Mouse (Mus musculus): ENCODE data around the gene 4931417E11Rik.
A peak's percentile ranks its signal among the peaks of the same experiment; 100 is the strongest.

4931417E11Rik gene

DNA sequence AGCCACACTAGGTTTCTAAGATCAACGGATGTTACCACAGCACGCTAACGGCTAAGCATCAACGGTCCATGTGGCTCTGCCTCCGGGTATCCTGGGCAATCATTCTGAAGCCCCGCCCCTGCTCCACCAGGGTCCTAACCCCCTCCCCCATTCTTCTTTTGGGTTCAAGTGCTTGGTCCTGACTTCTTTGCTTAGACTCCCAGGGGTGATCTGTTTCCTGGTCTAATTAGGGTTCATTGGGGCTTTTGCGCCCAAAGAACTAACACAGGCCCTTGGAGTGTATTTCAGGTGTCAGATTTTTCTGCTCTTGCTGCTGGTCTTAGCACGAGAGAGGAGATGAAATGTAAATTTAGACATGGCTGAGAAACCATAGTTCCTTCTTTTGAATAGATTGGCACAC, at the start of gene 4931417E11Rik:
TSS of gene 4931417E11Rik (minus strand) at position 101 of the 400 bp plus-strand sequence.
- DNase-seq (ENCODE audit: low read depth, low spot score): no peak

DNA sequence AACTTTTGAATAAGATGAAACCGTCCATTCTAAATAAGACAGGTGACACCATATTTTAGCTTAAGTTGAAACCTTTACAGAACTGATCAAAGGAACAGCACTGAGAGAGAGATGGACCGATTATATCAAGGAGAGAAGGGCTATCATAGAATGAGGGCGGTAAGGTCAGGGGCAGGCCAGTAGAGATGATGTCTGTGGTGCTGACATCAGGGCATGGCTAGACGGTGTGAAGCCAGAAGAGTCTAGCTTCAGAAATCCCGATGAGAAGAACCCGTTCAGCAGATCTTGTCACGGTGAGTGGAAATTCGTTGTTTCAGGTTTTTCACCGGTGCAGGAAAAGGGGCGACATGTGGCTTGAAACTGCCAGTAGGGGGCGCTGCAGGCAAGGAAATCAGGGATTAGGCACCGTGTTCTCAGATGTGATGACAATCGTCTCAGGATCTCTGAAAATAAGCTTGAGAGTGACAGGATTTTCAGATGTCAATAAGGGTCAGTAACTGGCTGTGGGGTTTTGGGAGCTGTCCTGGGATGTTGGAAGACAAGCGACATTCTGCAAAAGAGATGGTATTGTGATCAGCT, 48.4 kb upstream of the 4931417E11Rik start:
- peak; percentile 74 for DNase-seq (ENCODE audit: low read depth, low spot score)

DNA sequence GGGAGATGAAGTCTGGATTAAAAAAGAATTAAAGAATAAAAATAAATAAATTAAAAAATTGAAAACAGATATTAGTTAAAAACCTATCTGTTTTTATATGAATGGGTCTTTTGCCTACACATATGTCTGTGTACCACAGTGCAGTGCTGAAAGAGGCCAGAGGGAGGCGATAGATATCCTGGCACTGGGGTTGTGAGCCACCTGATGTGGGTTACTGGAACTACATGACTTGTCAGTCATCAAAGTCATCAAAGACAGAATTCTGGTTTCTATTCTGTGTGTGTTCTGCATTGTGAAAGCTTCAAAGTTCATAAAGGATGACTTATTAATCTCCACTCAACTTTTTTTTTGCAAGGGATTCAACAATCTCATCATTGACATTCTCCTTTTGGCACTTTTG, 43.4 kb upstream of the 4931417E11Rik start:
- peak; percentile 67 for DNase-seq (ENCODE audit: low read depth, low spot score)

- DNase-seq (ENCODE audit: low read depth, low spot score): no peak
These were observed 30.2 kb upstream of the 4931417E11Rik start for GRCm38 (mm10) chr6:73499631-73500030.

- DNase-seq (ENCODE audit: low read depth, low spot score): no peak
These were observed 27.9 kb upstream of the 4931417E11Rik start for GRCm38 (mm10) chr6:73497321-73497720.

GRCm38 (mm10) chr6:73490524-73490923, 21.1 kb upstream of the 4931417E11Rik start:
- no peak for DNase-seq (ENCODE audit: low read depth, low spot score)

GRCm38 (mm10) chr6:73485616-73486015, 16.1 kb upstream of the 4931417E11Rik start:
- peak; percentile 55 for DNase-seq (ENCODE audit: low read depth, low spot score)

DNA sequence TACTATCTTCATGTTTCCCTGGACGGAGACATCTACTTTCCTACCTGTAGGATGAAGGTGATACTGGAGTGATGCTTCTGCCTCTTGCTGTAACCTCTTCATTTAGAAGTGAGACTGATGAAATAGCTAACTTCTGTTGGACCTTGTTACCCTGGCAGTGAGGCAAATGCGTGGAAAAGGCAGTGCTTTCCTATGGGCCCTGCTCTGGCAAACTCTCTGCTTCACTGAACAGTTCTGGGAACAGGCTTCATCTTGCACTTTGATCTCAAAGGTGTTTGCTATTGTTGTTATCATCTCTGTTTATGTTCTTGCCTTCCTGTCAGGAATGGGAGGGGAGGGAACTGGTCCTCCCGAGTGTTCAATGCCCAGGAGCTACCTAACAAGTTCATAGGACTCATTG, 3.4 kb downstream of the 4931417E11Rik start:
- DNase-seq (ENCODE audit: low read depth, low spot score): no peak

- DNase-seq (ENCODE audit: low read depth, low spot score): no peak
These were observed 6.9 kb downstream of the 4931417E11Rik start for GRCm38 (mm10) chr6:73462543-73462942.

DNA sequence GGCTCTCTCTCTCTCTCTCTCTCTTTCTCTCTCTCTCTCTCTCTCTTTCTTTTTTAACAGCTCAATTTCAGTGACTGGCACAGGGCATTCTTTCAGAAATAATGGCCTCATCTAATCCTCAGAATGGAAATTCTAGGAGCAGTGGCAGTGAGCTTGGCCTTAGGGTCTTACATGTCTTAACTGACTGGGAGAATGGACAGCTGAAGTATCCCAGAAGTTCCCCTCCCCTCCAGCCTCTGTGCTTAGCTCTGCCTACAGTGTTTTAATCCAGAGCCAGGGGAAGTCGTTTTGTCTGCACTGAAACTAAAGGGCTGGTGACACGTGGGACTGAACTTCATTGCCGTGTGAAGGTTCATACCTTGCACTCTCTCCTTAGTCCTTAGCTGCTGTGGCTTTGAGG, 35.6 kb downstream of the 4931417E11Rik start:
- DNase-seq (ENCODE audit: low read depth, low spot score): no peak

DNA sequence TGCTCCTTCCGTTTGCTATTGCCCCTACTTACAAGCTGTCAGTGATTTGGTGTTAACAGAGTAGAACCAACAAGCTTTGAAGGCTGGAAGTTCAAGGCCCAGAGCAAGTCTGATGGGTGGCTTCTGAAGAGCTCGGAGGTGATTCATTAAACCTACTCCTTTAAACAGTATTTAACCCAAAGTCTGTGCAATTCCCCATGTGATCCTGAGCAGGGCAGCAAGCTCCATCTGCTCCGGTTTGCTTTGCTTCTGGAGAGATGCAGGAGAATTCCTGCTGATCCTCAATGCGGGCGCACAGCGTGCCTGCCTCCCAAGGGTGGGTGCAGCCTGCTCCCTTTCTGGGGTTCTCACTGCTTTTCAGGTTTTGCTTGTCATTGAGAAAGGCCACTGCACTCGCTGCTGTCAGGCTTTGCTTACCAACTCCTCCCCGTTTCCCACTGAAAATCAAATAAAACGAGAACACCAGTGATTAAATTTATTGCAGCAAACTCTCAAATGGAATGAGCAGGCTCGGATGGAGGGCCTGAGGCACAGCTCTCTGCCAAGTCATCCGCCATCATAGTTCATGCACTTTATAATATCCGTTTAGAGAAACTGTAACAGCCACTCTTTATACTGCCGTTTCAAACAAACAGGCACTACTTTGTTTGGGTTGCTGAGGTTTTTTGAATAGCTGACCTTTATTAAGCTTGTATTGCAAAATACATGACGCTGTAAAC, 40.7 kb downstream of the 4931417E11Rik start:
- no peak for DNase-seq (ENCODE audit: low read depth, low spot score)

DNA sequence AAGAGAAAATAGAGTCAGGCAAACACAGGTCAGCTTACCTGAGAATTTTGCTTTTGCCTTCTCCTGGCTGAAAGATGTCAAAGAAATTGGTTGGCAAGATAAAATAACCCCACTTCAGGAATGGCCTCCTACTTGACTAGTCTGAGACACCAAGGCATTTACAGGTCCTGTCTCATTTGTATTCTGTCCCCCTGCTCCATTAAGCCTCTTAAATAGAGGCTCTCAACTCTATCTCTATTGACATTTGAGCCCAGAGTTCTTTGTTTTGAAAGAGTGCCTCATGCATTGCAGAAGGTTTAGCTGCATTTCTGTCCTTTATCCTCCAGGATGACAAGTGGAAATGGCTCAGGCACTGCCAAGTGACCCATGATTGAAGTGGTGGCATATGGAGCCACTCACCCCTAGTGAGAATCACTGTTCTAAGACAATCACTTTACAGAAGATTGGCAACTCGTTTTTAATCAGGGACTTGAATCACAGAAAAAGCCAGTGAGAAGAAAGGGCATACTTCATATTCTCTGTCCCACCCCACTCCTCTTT, 42.1 kb downstream of the 4931417E11Rik start:
- DNase-seq (ENCODE audit: low read depth, low spot score): no peak

Measured in ZHBTc4 (cell line).